Mouse (Mus musculus) heart, embryonic 13.5 days (tissue): ENCODE results near the gene 1700074P13Rik. TPM values are rescaled to one million over a fixed set of nuclear protein-coding genes. Genes with fewer than 3 reads are reported as not detected.

Source experiments
- polyA plus RNA-seq: library from polyadenylated mRNA; unstranded; fragments of >200 nt; fragmentation: Nextera tagmentation; extraction: Ambion mirVana; gene quantifications from 2 replicates; pipeline ENCODE4 v1.2.1, GENCODE M21; 2015

1700074P13Rik gene
- polyA plus RNA-seq, 1 experiment from 2014 or later, result not detected

Other genes starting within 250 kb of the 1700074P13Rik start
- not detected in 2 replicates for gene Moxd2, start 53.1 kb downstream of the 1700074P13Rik start, polyA plus RNA-seq
- not detected in 2 replicates for gene Prss58, start 40.2 kb downstream of the 1700074P13Rik start, polyA plus RNA-seq
- gene Gm4744, start 11.3 kb upstream of the 1700074P13Rik start, polyA plus RNA-seq, result not detected in 2 replicates
- gene 1810009J06Rik, start 24.2 kb upstream of the 1700074P13Rik start, polyA plus RNA-seq, result 0.51 and 0.68 TPM in 2 replicates
- gene Gm2663, start 58.9 kb upstream of the 1700074P13Rik start, polyA plus RNA-seq, result 0.40 TPM in 1 of 2 replicates, not detected in the other
- not detected in 2 replicates for gene 2210010C04Rik, start 95.0 kb upstream of the 1700074P13Rik start, polyA plus RNA-seq